Mouse (Mus musculus) forebrain, embryonic 14.5 days (tissue): ENCODE measurements around the gene Rab7b. TPM values are rescaled to one million over a fixed set of nuclear protein-coding genes. Genes with fewer than 3 reads are reported as not detected.

Experiments
- ATAC-seq: fragments of 200-750 bp; cut with Nextera tagmentation; 2 replicates; pipeline ENCODE4 v1.8.0; 2017; ENCODE audit warnings: mild to moderate bottlenecking, moderate library complexity
- DNase-seq: peaks from one replicate; pipeline ENCODE4 v3.0.0-alpha.2; 2015; ENCODE audit warnings: low spot score
- H3K27ac ChIP-seq: fragments of 300-500 bp; sonication (generic); 2 replicates; pipeline ENCODE4 v1.5.1; 2014; ENCODE audit warnings: low read depth, mild to moderate bottlenecking, control low read depth, low read length, moderate library complexity
- H3K27me3 ChIP-seq: fragments of 300-500 bp; sonication (generic); replicated peaks from 2 replicates; pipeline ENCODE4 v1.6.1; 2014; ENCODE audit warnings: low read length, control low read depth, mixed read lengths; ENCODE audit not compliant: control insufficient read depth, insufficient read depth
- H3K36me3 ChIP-seq: fragments of 300-500 bp; sonication (generic); 2 replicates; pipeline ENCODE4 v1.6.1; 2014; ENCODE audit warnings: low read length, control low read depth; ENCODE audit not compliant: control insufficient read depth, insufficient read depth
- H3K4me1 ChIP-seq: fragments of 300-500 bp; sonication (generic); 2 replicates; pipeline ENCODE4 v1.6.1; 2014; ENCODE audit warnings: antibody characterized with exemption, low read length, control low read depth; ENCODE audit not compliant: control insufficient read depth, insufficient read depth
- H3K4me2 ChIP-seq: fragments of 300-500 bp; sonication (generic); 2 replicates; pipeline ENCODE4 v1.6.1; 2014; ENCODE audit warnings: mild to moderate bottlenecking, control low read depth, low read length
- H3K4me3 ChIP-seq: fragments of 300-500 bp; sonication (generic); 2 replicates; pipeline ENCODE4 v1.5.1; 2014; ENCODE audit warnings: low read depth, low read length, control low read depth
- H3K9ac ChIP-seq: fragments of 300-500 bp; sonication (generic); 2 replicates; pipeline ENCODE4 v1.6.1; 2014; ENCODE audit warnings: mild to moderate bottlenecking, low read length, control low read depth, moderate library complexity
- H3K9me3 ChIP-seq: fragments of 300-500 bp; sonication (generic); replicated peaks from 2 replicates; pipeline ENCODE4 v1.6.1; 2016; ENCODE audit warnings: low read length, control low read depth, mixed read lengths; ENCODE audit not compliant: control insufficient read depth
- WGBS: fragments of 180-500 bp; shearing (Covaris S2); extraction: QIAGEN DNeasy Blood & Tissue Kit; methylation state at CpG from one replicate; pipeline ENCODE4 v1.1.7; 2014; 5-methylcytosine and 5-hydroxymethylcytosine counted together
- polyA plus RNA-seq: library from polyadenylated mRNA; unstranded; fragments of >200 nt; fragmentation: Nextera tagmentation; extraction: Ambion mirVana; gene quantifications from 2 replicates; pipeline ENCODE4 v1.2.1, GENCODE M21; 2014

Gene Rab7b
- polyA plus RNA-seq, 1 experiment from 2014 or later, result 1.1 TPM

- Histone ChIP-seq H3K27ac (no peak overlapping the region), H3K36me3 (no peaks in the 10 kb centered on the region), H3K4me3 (no peak overlapping the region), H3K9ac (no peak overlapping the region), H3K4me1 (no peaks in the 10 kb centered on the region), H3K9me3 (no peaks in the 10 kb centered on the region), H3K4me2 (no peak overlapping the region), H3K27me3 (no peaks in the 10 kb centered on the region)
- no peak for ATAC-seq
- DNase-seq, result no peak
- 59% methylated on average over 9 of the region's 9 CpGs for WGBS
Observed at GRCm38 (mm10) chr1:131763683-131764082, 75.2 kb downstream of the Rab7b start.

- Histone ChIP-seq H3K4me2 (no peak overlapping the region), H3K9me3 (no peaks in the 10 kb centered on the region), H3K27ac (no peak overlapping the region), H3K4me3 (no peak overlapping the region), H3K4me1 (0 out of 2 replicates have a peak, but pooled peaks cover under 1% of the 10 kb centered on the region), H3K27me3 (no peaks in the 10 kb centered on the region), H3K9ac (no peak overlapping the region), H3K36me3 (no peaks in the 10 kb centered on the region)
- 65% methylated on average over 8 of the region's 8 CpGs for WGBS
- ATAC-seq, result no peak
- DNase-seq, result no peak
Observed at GRCm38 (mm10) chr1:131764581-131765338, 76.3 kb downstream of the Rab7b start.

Other genes with a start within 250 kb of the Rab7b start
- gene Srgap2, start 161.3 kb upstream of the Rab7b start, polyA plus RNA-seq, result 15.3 and 22.4 TPM in 2 replicates
- 2.3 and 2.7 TPM in 2 replicates for gene Fam72a, start 160.8 kb upstream of the Rab7b start, polyA plus RNA-seq
- gene Avpr1b, start 89.5 kb upstream of the Rab7b start, polyA plus RNA-seq, result not detected in 2 replicates
- 0.10 TPM in 1 of 2 replicates, not detected in the other for gene Ctse, start 50.4 kb upstream of the Rab7b start, polyA plus RNA-seq
- 0.04 and 0.12 TPM in 2 replicates for gene Slc26a9, start 55.3 kb downstream of the Rab7b start, polyA plus RNA-seq
- gene Pm20d1, start 108.7 kb downstream of the Rab7b start, polyA plus RNA-seq, result 0.31 and 0.42 TPM in 2 replicates
- 11.9 and 14.5 TPM in 2 replicates for gene Slc41a1, start 138.8 kb downstream of the Rab7b start, polyA plus RNA-seq
- 8.2 and 9.3 TPM in 2 replicates for gene Rab29, start 178.5 kb downstream of the Rab7b start, polyA plus RNA-seq
- gene Nucks1, start 221.8 kb downstream of the Rab7b start, polyA plus RNA-seq, result 33.0 and 37.4 TPM in 2 replicates